Mouse (Mus musculus) ES-E14 (cell line): Measurements from ENCODE around the gene Pyroxd1. TPM values are rescaled to one million over a fixed set of nuclear protein-coding genes. Genes with fewer than 3 reads are reported as not detected.
A peak's percentile ranks its signal among the peaks of the same experiment; 100 is the strongest.

Experiments
- DNase-seq: peaks from one replicate; pipeline ENCODE4 v3.0.0-alpha.2; 2013; ENCODE audit warnings: low read depth, low spot score
- H3K27ac ChIP-seq: 2 replicates; pipeline ENCODE4 v1.5.1; 2012; ENCODE audit warnings: low read depth, mild to moderate bottlenecking, low read length, moderate library complexity, mixed read lengths; ENCODE audit not compliant: poor library complexity, insufficient read depth, severe bottlenecking
- H3K36me3 ChIP-seq: 2 replicates; pipeline ENCODE4 v1.6.1; 2012; ENCODE audit warnings: mild to moderate bottlenecking, low read length, moderate library complexity, mixed read lengths; ENCODE audit not compliant: control insufficient read depth, poor library complexity, insufficient read depth, severe bottlenecking
- H3K4me1 ChIP-seq, 2 experiments: fragments of 150-350 bp in 1 of 2; sonication (generic) in 1 of 2; 2 replicates each; pipeline ENCODE4 v1.6.1; 2012; ENCODE audit warnings: low read length in 2 of 2, mild to moderate bottlenecking in 1 of 2, mixed read lengths in 1 of 2; ENCODE audit not compliant: control insufficient read depth in 2 of 2, insufficient read depth in 2 of 2, poor library complexity in 1 of 2
- H3K4me3 ChIP-seq, 2 experiments: fragments of 150-350 bp in 1 of 2; sonication (generic) in 1 of 2; 2 replicates each; pipeline ENCODE4 v1.5.1; 2012; ENCODE audit warnings: low read length in 2 of 2, low read depth in 1 of 2, mild to moderate bottlenecking in 1 of 2, mixed read lengths in 1 of 2; ENCODE audit not compliant: insufficient read depth in 1 of 2, poor library complexity in 1 of 2, severe bottlenecking in 1 of 2
- H3K9ac ChIP-seq: 2 replicates; pipeline ENCODE4 v1.6.1; 2012; ENCODE audit warnings: low read depth, mild to moderate bottlenecking, low read length, mixed read lengths; ENCODE audit not compliant: poor library complexity, insufficient read depth, severe bottlenecking
- H3K9me3 ChIP-seq: fragments of 150-350 bp; sonication (generic); 2 replicates; pipeline ENCODE4 v1.6.1; 2012; ENCODE audit warnings: low read depth, mild to moderate bottlenecking, low read length; ENCODE audit not compliant: control insufficient read depth, insufficient read depth
- CHD2 ChIP-seq: IDR thresholded peaks from 2 replicates; pipeline ENCODE4 v1.6.1; 2014; ENCODE audit warnings: mild to moderate bottlenecking, low read depth, low read length, inconsistent platforms
- HCFC1 ChIP-seq: IDR thresholded peaks from 2 replicates; pipeline ENCODE4 v1.6.1; 2012; ENCODE audit warnings: low read length, inconsistent platforms, borderline replicate concordance; ENCODE audit not compliant: insufficient read depth
- MAFK ChIP-seq: IDR thresholded peaks from 2 replicates; pipeline ENCODE4 v1.6.1; 2014; ENCODE audit warnings: mild to moderate bottlenecking, low read depth, low read length, inconsistent platforms; ENCODE audit not compliant: insufficient read depth
- ZC3H11A ChIP-seq: IDR thresholded peaks from 2 replicates; pipeline ENCODE4 v1.6.1; 2012; ENCODE audit warnings: low read depth, mild to moderate bottlenecking, inconsistent platforms, low read length, borderline replicate concordance
- ZNF384 ChIP-seq: IDR thresholded peaks from 2 replicates; pipeline ENCODE4 v1.6.1; 2012; ENCODE audit warnings: low read depth, low read length, inconsistent platforms
- in situ Hi-C, 2 experiments: fragments of 600-800 bp; cut with MboI; formaldehyde crosslinking; loops; one replicate each; pipeline ENCODE4 v1.15.1; 2025; ENCODE audit warnings: low sequenced_read_pairs in 2 of 2, inconsistent platforms in 1 of 2; ENCODE audit not compliant: unreplicated experiment in 2 of 2
- total RNA-seq: library from RNA; depleted of rRNA; stranded (reverse); fragments of 300-350 nt; gene quantifications from 2 replicates; pipeline ENCODE4 v1.2.3, GENCODE M21; 2012; rRNA removed

Pyroxd1 gene
- 10.4 and 10.8 TPM in 2 replicates for total RNA-seq

DNA sequence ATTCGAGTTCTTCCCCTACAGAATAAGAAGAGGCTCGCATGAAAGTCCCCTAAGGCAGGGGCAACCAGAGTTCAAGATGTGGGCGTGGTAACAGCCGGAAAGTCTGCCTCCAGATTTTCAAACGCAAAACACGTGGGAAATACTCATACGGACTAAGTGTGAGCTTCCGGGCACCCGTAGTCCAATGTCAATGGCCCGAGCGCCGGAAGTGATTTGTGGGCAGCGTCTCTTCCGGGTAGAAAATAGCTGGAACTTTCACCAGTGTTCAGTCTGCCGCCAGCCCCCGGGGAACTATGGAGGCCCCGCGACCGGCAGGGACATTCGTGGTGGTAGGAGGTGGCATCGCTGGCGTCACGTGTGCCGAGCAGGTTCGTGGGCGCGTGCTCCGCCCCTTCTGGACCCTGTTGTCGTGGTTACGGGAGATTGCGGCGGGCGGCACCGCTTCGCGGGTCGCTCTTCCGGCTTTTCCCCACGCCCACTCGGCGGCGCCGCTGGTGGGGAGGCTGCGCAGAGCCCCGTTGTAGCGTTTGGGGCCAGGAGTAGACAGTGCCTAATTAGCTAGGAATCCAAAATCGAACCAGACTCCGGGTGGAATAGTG is at the start of gene Pyroxd1:
TSS of gene Pyroxd1 (plus strand) at position 215 of the 599 bp plus-strand sequence.
- no peaks in the 10 kb centered on the region for H3K36me3 ChIP-seq
- peak within 1 kb of the TSS; percentile 82 for H3K9ac ChIP-seq
- peak within 1 kb of the TSS; percentile 49; the same call in 1 of the 2 replicates for H3K27ac ChIP-seq
- no peaks in the 10 kb centered on the region for H3K9me3 ChIP-seq
- peak within 1 kb of the TSS; percentile 83 to 94 for H3K4me3 ChIP-seq
- DNase-seq, result peak; percentile 87
- TF ChIP-seq HCFC1 (peak; percentile 79), CHD2 (0 out of 2 replicates have a peak, but pooled peaks have one; percentile 36), ZC3H11A (no peak)
- in situ Hi-C loops, result no loop called here
- H3K4me1 ChIP-seq, result no peaks in the 10 kb centered on the region

GRCm38 (mm10) chr6:142298098-142298497 is 47.4 kb upstream of the Pyroxd1 start, which contains the start of gene Iapp:
Gene Iapp (plus strand): TSS chr6:142298423.
- in situ Hi-C loops, result no loop called here
- H3K9ac ChIP-seq, result no peak within 1 kb of the TSS
- no peak for TF ChIP-seq ZC3H11A
- no peak for TF ChIP-seq ZNF384
- no peak for TF ChIP-seq HCFC1
- TF ChIP-seq MAFK, result no peak
- no peak for TF ChIP-seq CHD2

GRCm38 (mm10) chr6:142305076-142305475 is 40.4 kb upstream of the Pyroxd1 start:
- no peaks in the 10 kb centered on the region for H3K9me3 ChIP-seq
- no peak for DNase-seq
- no peak overlapping the region for H3K9ac ChIP-seq
- H3K4me1 ChIP-seq, result no peaks in the 10 kb centered on the region
- H3K4me3 ChIP-seq, result no peak overlapping the region
- in situ Hi-C loops, result no loop called here
- H3K36me3 ChIP-seq, result no peaks in the 10 kb centered on the region
- H3K27ac ChIP-seq, result no peak overlapping the region
- no peak for TF ChIP-seq CHD2
- no peak for TF ChIP-seq HCFC1
- TF ChIP-seq MAFK, result no peak

More at GRCm38 (mm10) chr6:142298098-142298497, 47.4 kb upstream of the Pyroxd1 start, which contains the start of gene Iapp:
- Histone ChIP-seq H3K4me3 (no peak within 1 kb of the TSS), H3K36me3 (no peaks in the 10 kb centered on the region), H3K27ac (no peak within 1 kb of the TSS), H3K9me3 (no peaks in the 10 kb centered on the region), H3K4me1 (no peaks in the 10 kb centered on the region)
- DNase-seq, result no peak

DNA sequence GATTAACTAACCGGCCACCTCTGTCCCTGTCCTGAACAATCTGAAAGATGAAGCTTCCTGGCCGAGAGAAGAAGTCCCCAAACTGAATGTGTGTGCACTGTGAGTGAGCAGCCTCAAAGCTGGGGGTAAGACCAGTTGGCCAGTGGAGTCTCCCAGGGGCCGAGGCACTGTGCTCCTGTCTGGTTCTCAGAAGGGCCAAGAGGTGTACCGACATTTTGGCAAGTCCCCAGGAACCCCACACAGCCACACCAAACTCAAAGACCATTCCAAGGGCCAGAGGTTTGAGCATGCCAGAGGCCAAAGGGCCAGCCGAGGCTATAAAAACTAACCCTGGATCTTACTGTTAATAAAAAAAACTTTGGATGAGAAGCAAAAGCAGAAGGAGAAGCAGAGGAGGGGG is 31.2 kb upstream of the Pyroxd1 start:
- TF ChIP-seq HCFC1 (no peak), CHD2 (no peak), ZNF384 (no peak), ZC3H11A (no peak), MAFK (no peak)
- Histone ChIP-seq H3K9me3 (no peaks in the 10 kb centered on the region), H3K4me3 (no peak overlapping the region), H3K27ac (no peak overlapping the region), H3K4me1 (no peaks in the 10 kb centered on the region), H3K9ac (no peak overlapping the region), H3K36me3 (no peaks in the 10 kb centered on the region)
- no peak for DNase-seq
- in situ Hi-C loops, result no loop called here
